Mouse (Mus musculus) olfactory bulb, adult 2 months (tissue): ENCODE measurements around the gene Armt1. TPM values are rescaled to one million over a fixed set of nuclear protein-coding genes. Genes with fewer than 3 reads are reported as not detected.

ENCODE experiments used
- H3K27ac ChIP-seq: fragments of 200-500 bp; 2 replicates; pipeline ENCODE4 v1.5.1; 2012; ENCODE audit warnings: low read depth, low read length; ENCODE audit not compliant: insufficient read depth
- H3K4me1 ChIP-seq: fragments of 200-500 bp; 2 replicates; pipeline ENCODE4 v1.6.1; 2012; ENCODE audit warnings: low read length; ENCODE audit not compliant: control insufficient read depth, insufficient read depth
- H3K4me3 ChIP-seq: fragments of 200-500 bp; 2 replicates; pipeline ENCODE4 v1.5.1; 2012; ENCODE audit warnings: mild to moderate bottlenecking, low read depth, low read length, moderate library complexity; ENCODE audit not compliant: insufficient read depth
- CTCF ChIP-seq: fragments of 200-500 bp; IDR thresholded peaks from 2 replicates; pipeline ENCODE4 v1.5.1; 2012; ENCODE audit warnings: low read depth, mild to moderate bottlenecking, low read length, moderate library complexity; ENCODE audit not compliant: insufficient read depth
- POLR2A ChIP-seq: fragments of 200-500 bp; IDR thresholded peaks from 2 replicates; pipeline ENCODE4 v1.6.1; 2012; ENCODE audit warnings: mild to moderate bottlenecking, low read depth, low read length, moderate library complexity; ENCODE audit not compliant: insufficient read depth
- WGBS: fragments of 180-500 bp; shearing (Covaris S2); methylation state at CpG from one replicate; pipeline ENCODE4 v1.1.7; 2018; 5-methylcytosine and 5-hydroxymethylcytosine counted together
- polyA plus RNA-seq: library from polyadenylated mRNA; stranded (reverse); fragments of >200 nt; gene quantifications from 2 replicates; pipeline ENCODE4 v1.2.4, GENCODE M21; 2012; ENCODE audit warnings: low replicate concordance; ENCODE audit not compliant: missing spikeins, insufficient read depth, insufficient read length

The Armt1 gene
- polyA plus RNA-seq, result 333 TPM in 1 of 2 replicates, not detected in the other

- Histone ChIP-seq H3K4me3 (peak within 1 kb of the TSS; percentile 89), H3K4me1 (peaks cover 12% of the 10 kb centered on the region), H3K27ac (peak within 1 kb of the TSS; percentile 84)
- TF ChIP-seq POLR2A (peak; percentile 91), CTCF (no peak)
- WGBS, result under 1% methylated on average over 72 of the region's 75 CpGs
These were observed at the start of gene Armt1, which contains the start of gene Rmnd1 for GRCm38 (mm10) chr10:4432123-4432931. Armt1 (plus strand) TSS chr10:4432467. Rmnd1 (minus strand) TSS chr10:4432388.

DNA sequence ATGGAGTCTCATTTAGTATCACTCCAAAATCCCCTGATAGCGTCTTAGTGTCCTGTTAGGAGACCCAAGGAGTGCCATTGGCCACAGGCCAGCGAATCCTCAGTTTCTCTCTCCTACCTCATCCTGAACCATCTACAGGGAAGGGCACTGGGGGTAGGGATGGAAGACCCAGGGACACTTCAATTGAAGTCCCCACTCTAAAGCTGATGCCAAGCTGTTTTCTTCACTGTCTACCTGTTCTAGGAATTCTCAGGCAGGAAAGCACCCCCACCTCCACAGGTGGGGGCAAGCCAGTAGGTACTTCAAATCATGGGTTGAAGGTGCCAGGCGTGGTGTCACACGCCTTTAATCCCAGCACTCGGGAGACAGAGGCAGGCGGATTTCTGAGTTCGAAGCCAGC, 48.0 kb upstream of the Armt1 start:
- no peak for TF ChIP-seq CTCF
- TF ChIP-seq POLR2A, result no peak
- 95% methylated on average over 7 of the region's 7 CpGs for WGBS
- H3K27ac ChIP-seq, result no peak overlapping the region
- H3K4me1 ChIP-seq, result peaks cover 2% of the 10 kb centered on the region; the same call in 1 of the 2 replicates
- H3K4me3 ChIP-seq, result no peak overlapping the region

DNA sequence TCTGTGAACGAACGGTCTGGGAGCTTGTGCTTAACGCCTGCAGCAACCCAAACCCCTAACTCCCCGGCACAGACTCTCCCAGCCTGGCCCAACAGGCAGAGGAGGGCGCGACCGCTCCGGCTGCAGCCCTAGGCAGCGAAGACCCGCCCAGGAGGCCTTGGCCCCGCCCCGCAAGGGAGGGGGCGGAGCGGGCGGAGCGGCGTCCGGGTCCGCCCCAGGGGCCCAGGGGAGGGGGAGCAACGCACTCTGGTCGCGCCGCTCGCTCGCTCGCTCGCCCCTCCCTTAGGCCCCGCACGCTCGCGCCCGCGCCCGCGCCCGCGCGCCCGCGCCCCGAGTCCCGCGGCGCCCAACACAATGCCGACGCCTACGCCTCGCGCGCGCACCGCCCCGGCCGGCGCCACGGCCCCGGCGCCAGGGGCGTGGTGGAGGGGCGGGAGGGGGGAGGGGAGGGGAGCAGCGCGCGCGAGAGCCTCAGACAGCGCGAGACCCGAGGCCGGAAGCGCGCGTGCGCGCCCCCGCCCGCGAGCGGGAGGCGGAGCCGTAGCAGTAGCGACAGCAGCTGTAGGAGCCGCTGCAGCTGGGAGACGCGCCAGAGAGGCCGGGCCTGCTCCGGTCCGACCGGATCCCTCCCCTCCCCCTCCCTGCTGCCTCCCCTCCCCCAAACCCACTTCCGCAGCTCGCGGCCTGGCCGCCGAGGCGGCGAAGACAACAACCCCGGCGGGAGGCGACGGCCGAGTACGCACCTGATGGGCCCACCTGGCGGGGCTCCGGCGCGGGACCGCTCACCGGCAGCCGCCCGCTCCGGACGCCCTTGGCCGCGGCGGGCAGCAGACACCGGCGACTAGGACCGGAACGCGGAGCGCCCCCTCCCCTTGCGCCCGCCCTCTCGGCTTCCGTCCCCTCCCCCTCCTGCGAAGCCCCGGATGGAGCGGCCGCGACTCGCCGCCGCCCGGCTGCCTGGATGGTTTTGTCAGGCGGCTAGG, 45.4 kb upstream of the Armt1 start:
- H3K4me3 ChIP-seq, result peak overlapping the region; percentile 95
- WGBS, result 1% methylated on average over 64 of the region's 133 CpGs
- H3K27ac ChIP-seq, result peak overlapping the region; percentile 94
- H3K4me1 ChIP-seq, result peaks cover 9% of the 10 kb centered on the region
- peak; percentile 58 for TF ChIP-seq POLR2A
- TF ChIP-seq CTCF, result no peak

GRCm38 (mm10) chr10:4387701-4388383, 44.4 kb upstream of the Armt1 start, which contains the start of gene Zbtb2:
Zbtb2 (minus strand) TSS chr10:4388108.
- WGBS, result under 1% methylated on average over 77 of the region's 87 CpGs
- TF ChIP-seq CTCF (no peak), POLR2A (no peak)
- Histone ChIP-seq H3K27ac (peak within 1 kb of the TSS; percentile 94), H3K4me3 (peak within 1 kb of the TSS; percentile 95), H3K4me1 (peaks cover 11% of the 10 kb centered on the region)

DNA sequence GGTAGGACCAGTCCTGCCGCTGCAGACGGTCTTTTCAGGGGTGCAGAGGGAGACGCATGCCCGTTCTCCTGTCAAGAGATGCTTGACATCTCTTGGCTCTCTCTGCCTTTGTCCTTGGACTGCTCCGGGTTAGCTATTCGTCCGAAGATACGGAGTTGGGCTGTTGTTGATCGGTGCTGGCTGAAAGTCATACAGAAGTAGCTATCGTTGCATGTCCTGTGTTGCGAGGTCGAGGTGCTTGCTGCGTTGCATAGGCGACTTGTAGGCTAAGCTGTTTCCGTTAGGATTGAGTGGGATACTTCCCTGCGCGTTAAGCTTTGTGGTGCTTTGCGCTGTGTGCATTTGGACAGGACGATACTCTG, 43.9 kb upstream of the Armt1 start:
- peaks cover 10% of the 10 kb centered on the region for H3K4me1 ChIP-seq
- H3K4me3 ChIP-seq, result peak overlapping the region; percentile 95
- TF ChIP-seq CTCF (peak; percentile 29; the same call in 1 of the 2 replicates), POLR2A (no peak)
- 0% methylated on average over 19 of the region's 19 CpGs for WGBS
- peak overlapping the region; percentile 0; the same call in 1 of the 2 replicates for H3K27ac ChIP-seq

GRCm38 (mm10) chr10:4389036-4389435, 43.2 kb upstream of the Armt1 start:
- Histone ChIP-seq H3K4me3 (peak overlapping the region; percentile 12; the same call in 1 of the 2 replicates), H3K4me1 (peaks cover 10% of the 10 kb centered on the region), H3K27ac (no peak overlapping the region)
- no peak for TF ChIP-seq POLR2A
- TF ChIP-seq CTCF, result no peak
- WGBS, result 5% methylated on average over 10 of the region's 10 CpGs

- Histone ChIP-seq H3K4me1 (peaks cover 10% of the 10 kb centered on the region), H3K4me3 (no peak overlapping the region), H3K27ac (no peak overlapping the region)
- 19% methylated on average over 5 of the region's 5 CpGs for WGBS
- no peak for TF ChIP-seq CTCF
- no peak for TF ChIP-seq POLR2A
These were observed 42.7 kb upstream of the Armt1 start for GRCm38 (mm10) chr10:4389461-4390112.

DNA sequence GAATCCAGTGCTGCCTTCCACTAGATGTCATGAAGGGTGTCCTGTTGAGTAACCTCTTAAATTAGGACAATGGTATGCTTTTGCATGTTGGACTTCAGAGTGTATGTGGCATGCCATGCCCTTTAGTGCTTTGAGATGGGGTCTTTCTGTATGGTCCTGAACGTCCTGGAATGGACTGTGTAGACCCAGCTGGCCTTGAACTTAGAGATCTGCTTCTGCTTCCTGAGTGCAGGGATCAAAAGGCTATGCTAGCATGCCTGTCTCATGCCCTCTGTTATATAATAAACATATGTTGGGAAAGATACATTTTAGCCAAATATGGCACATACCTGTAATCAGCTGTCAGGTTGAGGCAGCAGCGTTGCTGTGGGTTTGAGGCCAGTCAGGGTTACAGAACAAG, 41.7 kb upstream of the Armt1 start:
- no peak for TF ChIP-seq POLR2A
- no peak for TF ChIP-seq CTCF
- H3K4me3 ChIP-seq, result no peak overlapping the region
- no peak overlapping the region for H3K27ac ChIP-seq
- 32% methylated on average over 2 of the region's 2 CpGs for WGBS
- H3K4me1 ChIP-seq, result peaks cover 12% of the 10 kb centered on the region
